Mouse (Mus musculus) erythroblast, embryonic 14.5 days (primary cell): ENCODE data around the gene Acsm2.

Source experiments
- GATA1 ChIP-seq: IDR thresholded peaks from 2 replicates; pipeline ENCODE4 v1.6.1; 2012; ENCODE audit warnings: low read length, inconsistent platforms, mixed read lengths
- TAL1 ChIP-seq: IDR thresholded peaks from 3 replicates; pipeline ENCODE4 v1.6.1; 2012; ENCODE audit warnings: low read length, inconsistent platforms, mixed read lengths

GRCm38 (mm10) chr7:119642307-119642706 is 88.2 kb downstream of the Acsm2 start:
- TF ChIP-seq GATA1 (no peak), TAL1 (no peak)
